Mouse (Mus musculus) stomach, embryonic 15.5 days (tissue): ENCODE measurements around the gene 1700066M21Rik. TPM values are rescaled to one million over a fixed set of nuclear protein-coding genes. Genes with fewer than 3 reads are reported as not detected.

Source experiments
- ATAC-seq: fragments of 200-750 bp; cut with Nextera tagmentation; 2 replicates; pipeline ENCODE4 v1.8.0; 2017; ENCODE audit warnings: low read depth, moderate number of reproducible peaks, moderate TSS enrichment; ENCODE audit not compliant: insufficient read depth, low FRiP score
- H3K27ac ChIP-seq: fragments of 300-500 bp; sonication (generic); 2 replicates; pipeline ENCODE4 v1.5.1; 2015; ENCODE audit warnings: mild to moderate bottlenecking, inconsistent platforms
- H3K27me3 ChIP-seq: fragments of 300-500 bp; sonication (generic); replicated peaks from 2 replicates; pipeline ENCODE4 v1.6.1; 2015; ENCODE audit warnings: inconsistent platforms
- H3K36me3 ChIP-seq: fragments of 300-500 bp; sonication (generic); 2 replicates; pipeline ENCODE4 v1.6.1; 2015; ENCODE audit warnings: inconsistent platforms
- H3K4me1 ChIP-seq: fragments of 300-500 bp; sonication (generic); 2 replicates; pipeline ENCODE4 v1.6.1; 2015; ENCODE audit warnings: inconsistent platforms
- H3K4me2 ChIP-seq: fragments of 300-500 bp; sonication (generic); 2 replicates; pipeline ENCODE4 v1.6.1; 2015; ENCODE audit warnings: mild to moderate bottlenecking, inconsistent platforms
- H3K4me3 ChIP-seq: fragments of 300-500 bp; sonication (generic); replicated peaks from 2 replicates; pipeline ENCODE4 v1.5.1; 2015; ENCODE audit warnings: inconsistent platforms
- H3K9ac ChIP-seq: fragments of 300-500 bp; sonication (generic); 2 replicates; pipeline ENCODE4 v1.6.1; 2015; ENCODE audit warnings: inconsistent platforms
- H3K9me3 ChIP-seq: fragments of 300-500 bp; sonication (generic); 2 replicates; pipeline ENCODE4 v1.6.1; 2016; ENCODE audit warnings: inconsistent platforms
- WGBS: fragments of 180-500 bp; shearing (Covaris S2); methylation state at CpG from one replicate; pipeline ENCODE4 v1.1.7; 2015; 5-methylcytosine and 5-hydroxymethylcytosine counted together
- polyA plus RNA-seq: library from polyadenylated mRNA; unstranded; fragments of >200 nt; fragmentation: Nextera tagmentation; extraction: Ambion mirVana; gene quantifications from 2 replicates; pipeline ENCODE4 v1.2.1, GENCODE M21; 2015

Gene 1700066M21Rik
- polyA plus RNA-seq, 1 experiment from 2014 or later, result 13.3 TPM

GRCm38 (mm10) chr1:57400877-57401276, 23.5 kb downstream of the 1700066M21Rik start:
- no peaks in the 10 kb centered on the region for H3K27me3 ChIP-seq
- WGBS, result 85% methylated on average over 2 of the region's 2 CpGs
- no peak overlapping the region for H3K4me3 ChIP-seq
- no peak overlapping the region for H3K27ac ChIP-seq
- H3K9ac ChIP-seq, result no peak overlapping the region
- no peak for ATAC-seq
- H3K4me2 ChIP-seq, result no peak overlapping the region
- H3K36me3 ChIP-seq, result 0 out of 2 replicates have a peak, but pooled peaks cover 4% of the 10 kb centered on the region
- H3K9me3 ChIP-seq, result no peaks in the 10 kb centered on the region
- 0 out of 2 replicates have a peak, but pooled peaks cover 3% of the 10 kb centered on the region for H3K4me1 ChIP-seq

- no peak overlapping the region for H3K27ac ChIP-seq
- 88% methylated on average over 5 of the region's 5 CpGs for WGBS
- H3K4me3 ChIP-seq, result no peak overlapping the region
- 0 out of 2 replicates have a peak, but pooled peaks cover 3% of the 10 kb centered on the region for H3K4me1 ChIP-seq
- no peaks in the 10 kb centered on the region for H3K27me3 ChIP-seq
- H3K9me3 ChIP-seq, result no peaks in the 10 kb centered on the region
- no peaks in the 10 kb centered on the region for H3K36me3 ChIP-seq
- no peak overlapping the region for H3K9ac ChIP-seq
- ATAC-seq, result no peak
- H3K4me2 ChIP-seq, result no peak overlapping the region
Measured at GRCm38 (mm10) chr1:57402116-57402515, 24.7 kb downstream of the 1700066M21Rik start.

- Histone ChIP-seq H3K27ac (peak within 1 kb of the TSS; percentile 96), H3K9me3 (no peaks in the 10 kb centered on the region), H3K27me3 (no peaks in the 10 kb centered on the region), H3K36me3 (no peaks in the 10 kb centered on the region), H3K4me2 (peak within 1 kb of the TSS; percentile 73), H3K4me1 (peaks cover 12% of the 10 kb centered on the region; the same call in 1 of the 2 replicates), H3K4me3 (peak within 1 kb of the TSS; percentile 94), H3K9ac (peak within 1 kb of the TSS; percentile 90)
- under 1% methylated on average over 72 of the region's 72 CpGs for WGBS
- peak; percentile 90 for ATAC-seq
Measured at GRCm38 (mm10) chr1:57406187-57407151, 29.0 kb downstream of the 1700066M21Rik start, which contains the start of the genes Maip1 and Tyw5. Maip1 (plus strand) TSS chr1:57406328. Tyw5 (minus strand) TSS chr1:57407101.

DNA sequence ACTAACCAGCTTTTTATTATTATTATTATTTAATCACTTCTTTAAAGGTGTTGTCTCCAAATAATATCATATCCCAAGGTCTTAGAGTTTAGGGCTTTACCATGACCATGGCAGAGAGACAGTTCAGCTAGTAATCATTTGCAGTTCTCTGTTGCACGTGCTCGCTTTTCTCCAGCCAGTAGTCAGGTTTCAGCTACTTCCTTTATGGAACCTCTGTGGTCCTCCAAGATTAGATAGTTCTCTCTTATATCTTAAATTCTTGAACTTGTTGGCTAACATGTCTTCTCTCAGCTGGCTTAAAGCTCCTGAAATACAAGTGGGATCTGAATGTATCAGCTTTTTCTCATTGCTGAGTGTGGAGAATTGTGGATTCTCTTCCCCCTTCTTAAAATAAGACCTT, 31.6 kb downstream of the 1700066M21Rik start:
- Histone ChIP-seq H3K4me1 (peaks cover 12% of the 10 kb centered on the region; the same call in 1 of the 2 replicates), H3K9ac (no peak overlapping the region), H3K27ac (no peak overlapping the region), H3K4me3 (no peak overlapping the region), H3K9me3 (no peaks in the 10 kb centered on the region), H3K36me3 (peaks cover 6% of the 10 kb centered on the region; the same call in 1 of the 2 replicates), H3K4me2 (no peak overlapping the region; the same call in 1 of the 2 replicates), H3K27me3 (no peaks in the 10 kb centered on the region)
- WGBS, result 86% methylated on average over 2 of the region's 2 CpGs
- no peak for ATAC-seq

GRCm38 (mm10) chr1:57413397-57413796, 36.0 kb downstream of the 1700066M21Rik start:
- peaks cover 4% of the 10 kb centered on the region; the same call in 1 of the 2 replicates for H3K4me1 ChIP-seq
- H3K9ac ChIP-seq, result no peak overlapping the region
- H3K27ac ChIP-seq, result no peak overlapping the region
- H3K4me2 ChIP-seq, result no peak overlapping the region
- WGBS, result 85% methylated on average over 2 of the region's 2 CpGs
- no peak for ATAC-seq
- no peak overlapping the region for H3K4me3 ChIP-seq
- no peaks in the 10 kb centered on the region for H3K27me3 ChIP-seq
- peaks cover 20% of the 10 kb centered on the region for H3K36me3 ChIP-seq
- no peaks in the 10 kb centered on the region for H3K9me3 ChIP-seq

- Histone ChIP-seq H3K4me3 (no peak overlapping the region), H3K4me1 (no peaks in the 10 kb centered on the region), H3K36me3 (no peaks in the 10 kb centered on the region), H3K9ac (no peak overlapping the region), H3K27ac (no peak overlapping the region), H3K9me3 (no peaks in the 10 kb centered on the region), H3K4me2 (no peak overlapping the region), H3K27me3 (no peaks in the 10 kb centered on the region)
- WGBS, result 6% methylated on average over 1 of the region's 1 CpGs
- ATAC-seq, result no peak
Measured at GRCm38 (mm10) chr1:57423696-57424095, 46.3 kb downstream of the 1700066M21Rik start.

DNA sequence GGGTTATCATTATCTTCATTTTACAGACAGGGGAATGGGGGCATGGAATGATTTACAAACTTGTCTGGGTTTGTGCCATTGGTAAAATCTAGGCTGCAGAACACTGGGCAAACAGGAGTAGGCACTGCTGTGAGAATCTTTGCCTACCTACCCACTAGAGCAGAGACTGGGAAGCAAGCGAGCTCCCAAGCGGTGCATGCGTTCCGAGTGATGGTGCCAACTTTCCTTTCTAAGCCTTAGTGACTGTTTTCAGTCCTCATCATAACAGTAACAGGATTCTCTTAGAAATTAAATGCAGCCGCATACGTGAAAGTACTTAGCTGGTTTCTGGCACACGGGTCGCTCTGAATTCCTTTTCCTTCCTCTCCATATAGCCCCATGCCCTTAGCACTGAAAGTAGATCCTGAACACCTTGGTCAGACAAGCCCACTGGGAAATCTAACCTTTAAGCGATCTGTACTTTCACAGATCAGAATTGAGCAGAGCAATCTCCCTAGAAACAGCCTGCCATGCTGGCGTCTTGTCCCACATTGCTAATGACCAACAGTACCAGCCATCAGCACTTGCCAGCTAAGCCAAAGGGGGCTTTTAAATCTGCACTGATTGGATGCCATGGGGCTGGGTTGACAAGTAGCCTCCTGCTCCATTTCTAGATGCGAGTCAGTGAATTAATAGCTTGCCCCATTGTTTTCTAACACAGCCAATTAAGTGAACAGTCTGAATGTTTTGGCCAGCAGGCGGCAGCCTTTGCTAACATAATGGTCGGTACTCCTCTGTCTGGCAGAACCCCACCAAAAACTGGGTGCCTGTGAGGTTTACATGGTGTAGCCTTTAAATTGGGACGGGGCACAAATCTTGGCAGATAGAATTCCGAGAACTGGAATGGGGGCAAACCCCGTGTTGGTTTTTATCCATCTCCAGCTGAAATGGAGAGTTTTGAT, 51.2 kb downstream of the 1700066M21Rik start:
- H3K4me2 ChIP-seq, result peak overlapping the region; percentile 39
- H3K9me3 ChIP-seq, result no peaks in the 10 kb centered on the region
- WGBS, result 53% methylated on average over 16 of the region's 16 CpGs
- H3K4me3 ChIP-seq, result no peak overlapping the region
- H3K9ac ChIP-seq, result no peak overlapping the region
- H3K27ac ChIP-seq, result no peak overlapping the region
- no peak for ATAC-seq
- H3K36me3 ChIP-seq, result no peaks in the 10 kb centered on the region
- no peaks in the 10 kb centered on the region for H3K27me3 ChIP-seq
- no peaks in the 10 kb centered on the region for H3K4me1 ChIP-seq

DNA sequence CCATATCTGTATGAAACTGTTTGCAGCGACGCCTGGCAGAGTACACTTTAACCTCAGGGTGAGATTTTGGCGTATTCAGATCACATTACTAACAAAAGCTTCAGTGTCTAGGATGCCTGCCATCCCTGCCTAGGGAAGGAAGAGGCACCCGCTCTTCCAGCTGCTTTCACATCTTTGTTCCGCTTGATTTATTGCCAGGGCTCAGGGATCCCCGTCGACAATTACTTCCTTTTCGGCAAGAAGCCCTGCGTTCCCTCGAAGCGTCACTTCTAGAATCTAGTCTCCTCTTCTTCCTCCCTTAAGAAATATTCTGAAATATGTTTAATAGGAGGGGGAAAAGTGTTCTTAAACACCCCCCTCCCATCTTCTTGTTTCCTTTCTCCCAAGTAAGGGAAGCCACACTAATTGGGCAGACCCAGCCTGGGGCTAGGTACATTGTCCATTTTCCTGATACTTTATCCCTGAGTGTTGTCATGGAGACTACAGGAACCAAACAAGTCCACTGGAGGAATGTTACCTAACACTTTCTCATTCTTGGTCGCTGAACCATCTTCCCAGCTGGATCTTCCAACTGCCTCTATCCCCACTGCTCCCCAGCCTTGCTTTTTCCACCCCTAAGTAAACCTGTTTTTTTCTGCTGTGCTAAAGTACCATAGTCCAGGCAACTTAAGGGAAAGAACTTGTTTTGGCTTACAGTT, 52.5 kb downstream of the 1700066M21Rik start:
- 10% methylated on average over 12 of the region's 12 CpGs for WGBS
- Histone ChIP-seq H3K9me3 (no peaks in the 10 kb centered on the region), H3K4me1 (no peaks in the 10 kb centered on the region), H3K4me3 (0 out of 2 replicates have a peak overlapping the region, but pooled peaks have one; percentile 16), H3K4me2 (peak overlapping the region; percentile 37; the same call in 1 of the 2 replicates), H3K27me3 (no peaks in the 10 kb centered on the region), H3K36me3 (no peaks in the 10 kb centered on the region), H3K9ac (no peak overlapping the region), H3K27ac (no peak overlapping the region)
- no peak; the same call in 1 of the 2 replicates for ATAC-seq

DNA sequence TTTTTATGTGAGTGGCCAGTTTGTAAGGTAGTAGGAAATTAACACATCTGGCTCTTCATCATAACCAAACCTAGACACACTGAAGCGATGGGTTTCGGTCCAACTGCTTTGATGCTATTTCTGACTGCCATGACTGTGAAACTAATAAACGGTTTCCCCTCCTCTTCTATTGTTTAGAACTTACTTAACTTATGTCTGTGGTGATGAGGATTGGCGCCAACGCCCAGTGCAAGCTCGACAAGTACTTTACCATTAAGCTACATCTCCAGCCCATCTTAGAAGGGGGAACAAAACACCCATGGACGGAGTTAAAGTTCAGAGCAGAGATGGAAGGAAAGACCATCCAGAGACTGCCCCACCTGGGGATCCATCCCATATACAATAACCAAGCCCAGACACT, 55.7 kb downstream of the 1700066M21Rik start:
- WGBS, result 85% methylated on average over 7 of the region's 7 CpGs
- no peak overlapping the region for H3K27ac ChIP-seq
- H3K4me2 ChIP-seq, result no peak overlapping the region
- no peak overlapping the region for H3K4me3 ChIP-seq
- H3K36me3 ChIP-seq, result no peaks in the 10 kb centered on the region
- H3K9ac ChIP-seq, result no peak overlapping the region
- H3K9me3 ChIP-seq, result no peaks in the 10 kb centered on the region
- H3K27me3 ChIP-seq, result no peaks in the 10 kb centered on the region
- H3K4me1 ChIP-seq, result peaks cover 8% of the 10 kb centered on the region; the same call in 1 of the 2 replicates
- no peak for ATAC-seq
